Mouse (Mus musculus) E14TG2a.4 (cell line): ENCODE measurements around the gene Gm36079.
"Not testable (repeated sequence)": the region's sequence is repeated elsewhere in the genome, so short reads cannot be mapped to it uniquely, and the experiment has no call there.

Experiments
- CTCF ChIP-seq: conservative IDR thresholded peaks from 2 replicates; pipeline ENCODE4 v1.5.1; 2014; ENCODE audit warnings: low read length
- NANOG ChIP-seq: IDR thresholded peaks from 2 replicates; pipeline ENCODE4 v1.6.1; 2014; ENCODE audit warnings: borderline replicate concordance, low read length, mixed read lengths
- POU5F1 ChIP-seq: IDR thresholded peaks from 2 replicates; pipeline ENCODE4 v1.6.1; 2014; ENCODE audit warnings: low read length, borderline replicate concordance

DNA sequence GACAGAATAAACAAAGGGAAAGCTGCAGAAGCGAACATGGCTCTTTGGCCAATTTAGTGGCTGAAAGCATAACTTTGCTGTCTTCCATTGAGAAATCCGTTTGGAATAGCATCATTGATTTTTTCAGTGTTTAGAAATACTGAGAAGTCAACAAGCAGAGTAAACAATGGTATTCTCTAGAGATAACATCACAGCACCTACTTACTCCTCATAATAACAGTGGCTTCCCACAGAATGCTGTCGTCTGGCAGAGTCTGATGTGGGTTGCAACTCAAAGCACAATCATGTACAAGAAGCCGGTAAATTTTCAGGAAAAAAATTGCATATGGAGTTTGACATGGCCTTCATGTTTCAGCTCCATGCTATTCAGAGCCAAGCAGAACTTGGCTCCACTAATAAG, 1.2 kb downstream of the Gm36079 start:
- TF ChIP-seq CTCF, NANOG, POU5F1: not testable (repeated sequence)
